Mouse (Mus musculus): ENCODE results near the gene Gm21170.
"Not testable (repeated sequence)": the region's sequence is repeated elsewhere in the genome, so short reads cannot be mapped to it uniquely, and the experiment has no call there.

GRCm38 (mm10) chrY:47690998-47691397 is at the start of gene Gm21170:
- not testable (repeated sequence) for TF ChIP-seq CTCF (conservative IDR thresholded peaks at IDR 0.05; ENCODE audit: low read length); NANOG (IDR thresholded peaks at IDR 0.05; ENCODE audit: borderline replicate concordance, low read length)

Measured in E14TG2a.4 (cell line).